Mouse (Mus musculus): Measurements from ENCODE around the gene Olfr828. TPM values are rescaled to one million over a fixed set of nuclear protein-coding genes. Genes with fewer than 3 reads are reported as not detected.

Olfr828 gene
- polyA plus RNA-seq (2012; rRNA removed) (not detected in 2 replicates), polyA plus RNA-seq (2014; fragmentation: Nextera tagmentation; extraction: Ambion mirVana) (not detected in 2 replicates)

GRCm38 (mm10) chr9:18819426-18819825, at the start of gene Olfr828:
Olfr828 (minus strand) TSS chr9:18819526.
- TF ChIP-seq POLR2A (IDR thresholded peaks at IDR 0.05; ENCODE audit: borderline replicate concordance, extremely low read depth, insufficient read depth, insufficient read length) = no peak
- Histone ChIP-seq H3K9ac (ENCODE audit: low read depth, low read length, severe bottlenecking) (no peak within 1 kb of the TSS), H3K36me3 (ENCODE audit: control insufficient read depth, insufficient read depth, low read length) (no peaks in the 10 kb centered on the region), H3K4me2 (replicated peaks; ENCODE audit: low read depth, low read length, severe bottlenecking) (no peak within 1 kb of the TSS), H3K27me3 (ENCODE audit: control insufficient read depth, insufficient read depth, low read length) (no peaks in the 10 kb centered on the region), H3K4me1 (ENCODE audit: control insufficient read depth, insufficient read depth, low read length) (no peaks in the 10 kb centered on the region), H3K9me3 (ENCODE audit: control insufficient read depth, low read length) (no peaks in the 10 kb centered on the region), H3K4me3 (replicated peaks; ENCODE audit: low read length) (no peak within 1 kb of the TSS), H3K27ac (replicated peaks; ENCODE audit: low read depth, low read length) (no peak within 1 kb of the TSS)
- ATAC-seq (ENCODE audit: low FRiP score, low read depth) (no peak), DNase-seq (ENCODE audit: low spot score) (no peak)

GRCm38 (mm10) chr9:18854633-18855032, 35.3 kb upstream of the Olfr828 start, which contains the start of gene Olfr829:
Olfr829 (plus strand) TSS chr9:18854933.
- DNase-seq (ENCODE audit: low spot score) = no peak
- H3K27ac ChIP-seq (replicated peaks; ENCODE audit: low read depth, low read length) = no peak within 1 kb of the TSS
- no peak within 1 kb of the TSS for H3K4me3 ChIP-seq (replicated peaks; ENCODE audit: low read length)
- no peaks in the 10 kb centered on the region for H3K27me3 ChIP-seq (ENCODE audit: control insufficient read depth, insufficient read depth, low read length)
- H3K36me3 ChIP-seq (ENCODE audit: control insufficient read depth, insufficient read depth, low read length) = no peaks in the 10 kb centered on the region
- H3K4me2 ChIP-seq (replicated peaks; ENCODE audit: low read depth, low read length, severe bottlenecking) = no peak within 1 kb of the TSS
- 71% methylated on average over 1 of the region's 1 CpGs for WGBS
- TF ChIP-seq POLR2A (IDR thresholded peaks at IDR 0.05; ENCODE audit: borderline replicate concordance, extremely low read depth, insufficient read depth, insufficient read length) = no peak
- no peak within 1 kb of the TSS for H3K9ac ChIP-seq (ENCODE audit: low read depth, low read length, severe bottlenecking)
- no peak for ATAC-seq (ENCODE audit: low FRiP score, low read depth)
- H3K4me1 ChIP-seq (ENCODE audit: control insufficient read depth, insufficient read depth, low read length) = no peaks in the 10 kb centered on the region
- H3K9me3 ChIP-seq (ENCODE audit: control insufficient read depth, low read length) = no peaks in the 10 kb centered on the region

DNA sequence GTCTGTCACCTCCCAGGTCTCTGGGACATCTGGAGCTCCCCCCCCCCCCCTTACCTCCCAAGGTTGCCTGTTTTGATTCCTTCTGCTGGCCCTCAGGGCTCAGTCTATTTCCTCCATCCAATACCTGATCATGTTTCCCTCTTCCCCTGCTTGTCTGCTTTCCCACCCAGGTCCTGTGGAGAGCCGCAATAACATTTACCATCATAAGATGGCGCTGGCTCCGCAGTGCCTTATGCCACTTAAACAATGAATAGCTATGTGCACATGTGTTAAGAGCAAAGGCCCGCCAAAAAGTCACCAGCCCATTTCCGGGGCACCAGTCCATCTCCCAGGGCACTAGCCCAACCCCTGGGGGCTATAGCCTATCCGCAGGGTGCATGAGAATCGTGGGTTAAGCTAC, 34.0 kb downstream of the Olfr828 start:
- ATAC-seq (ENCODE audit: low FRiP score, low read depth) = no peak
- H3K27me3 ChIP-seq (ENCODE audit: control insufficient read depth, insufficient read depth, low read length) = no peaks in the 10 kb centered on the region

GRCm38 (mm10) chr9:18779476-18779875, 39.9 kb downstream of the Olfr828 start:
- no peak for TF ChIP-seq POLR2A (IDR thresholded peaks at IDR 0.05; ENCODE audit: borderline replicate concordance, extremely low read depth, insufficient read depth, insufficient read length)
- no peak for ATAC-seq (ENCODE audit: low FRiP score, low read depth)

More for the DNA sequence above, 34.0 kb downstream of the Olfr828 start:
- Histone ChIP-seq H3K4me3 (replicated peaks; ENCODE audit: low read length) (no peak overlapping the region), H3K9ac (ENCODE audit: low read depth, low read length, severe bottlenecking) (no peak overlapping the region), H3K4me1 (ENCODE audit: control insufficient read depth, insufficient read depth, low read length) (no peaks in the 10 kb centered on the region), H3K9me3 (ENCODE audit: control insufficient read depth, low read length) (no peaks in the 10 kb centered on the region), H3K4me2 (replicated peaks; ENCODE audit: low read depth, low read length, severe bottlenecking) (no peak overlapping the region), H3K27ac (replicated peaks; ENCODE audit: low read depth, low read length) (no peak overlapping the region), H3K36me3 (ENCODE audit: control insufficient read depth, insufficient read depth, low read length) (no peaks in the 10 kb centered on the region)
- DNase-seq (ENCODE audit: low spot score) = no peak
- WGBS = 61% methylated on average over 7 of the region's 7 CpGs
- no peak for TF ChIP-seq POLR2A (IDR thresholded peaks at IDR 0.05; ENCODE audit: borderline replicate concordance, extremely low read depth, insufficient read depth, insufficient read length)

GRCm38 (mm10) chr9:18778981-18779380, 40.3 kb downstream of the Olfr828 start:
- Histone ChIP-seq H3K4me2 (replicated peaks; ENCODE audit: low read depth, low read length, severe bottlenecking) (no peak overlapping the region), H3K9ac (ENCODE audit: low read depth, low read length, severe bottlenecking) (no peak overlapping the region), H3K36me3 (ENCODE audit: control insufficient read depth, insufficient read depth, low read length) (no peaks in the 10 kb centered on the region), H3K4me3 (replicated peaks; ENCODE audit: low read length) (no peak overlapping the region), H3K27me3 (ENCODE audit: control insufficient read depth, insufficient read depth, low read length) (no peaks in the 10 kb centered on the region), H3K4me1 (ENCODE audit: control insufficient read depth, insufficient read depth, low read length) (no peaks in the 10 kb centered on the region), H3K27ac (replicated peaks; ENCODE audit: low read depth, low read length) (no peak overlapping the region), H3K9me3 (ENCODE audit: control insufficient read depth, low read length) (no peaks in the 10 kb centered on the region)
- 80% methylated on average over 1 of the region's 1 CpGs for WGBS
- DNase-seq (ENCODE audit: low spot score) = no peak
- ATAC-seq (ENCODE audit: low FRiP score, low read depth) = no peak
- TF ChIP-seq POLR2A (IDR thresholded peaks at IDR 0.05; ENCODE audit: borderline replicate concordance, extremely low read depth, insufficient read depth, insufficient read length) = no peak

More at GRCm38 (mm10) chr9:18779476-18779875, 39.9 kb downstream of the Olfr828 start:
- Histone ChIP-seq H3K27me3 (ENCODE audit: control insufficient read depth, insufficient read depth, low read length) (no peaks in the 10 kb centered on the region), H3K4me2 (replicated peaks; ENCODE audit: low read depth, low read length, severe bottlenecking) (no peak overlapping the region), H3K4me3 (replicated peaks; ENCODE audit: low read length) (no peak overlapping the region), H3K27ac (replicated peaks; ENCODE audit: low read depth, low read length) (no peak overlapping the region), H3K4me1 (ENCODE audit: control insufficient read depth, insufficient read depth, low read length) (no peaks in the 10 kb centered on the region), H3K9ac (ENCODE audit: low read depth, low read length, severe bottlenecking) (no peak overlapping the region), H3K36me3 (ENCODE audit: control insufficient read depth, insufficient read depth, low read length) (no peaks in the 10 kb centered on the region), H3K9me3 (ENCODE audit: control insufficient read depth, low read length) (no peaks in the 10 kb centered on the region)
- DNase-seq (ENCODE audit: low spot score) = no peak
- 72% methylated on average over 24 of the region's 24 CpGs for WGBS

Other genes starting within 250 kb of the Olfr828 start
- 0.59 TPM in 1 of 2 replicates, not detected in the other for gene Muc16, start 145.0 kb downstream of the Olfr828 start, polyA plus RNA-seq (2012; rRNA removed)
- not detected in 2 replicates for gene Muc16, start 145.0 kb downstream of the Olfr828 start, polyA plus RNA-seq (2014; fragmentation: Nextera tagmentation; extraction: Ambion mirVana)
- gene Olfr24, start 55.5 kb downstream of the Olfr828 start, polyA plus RNA-seq (2012; rRNA removed) = not detected in 2 replicates
- not detected in 2 replicates for gene Olfr24, start 55.5 kb downstream of the Olfr828 start, polyA plus RNA-seq (2014; fragmentation: Nextera tagmentation; extraction: Ambion mirVana)
- gene Olfr829, start 35.4 kb upstream of the Olfr828 start, polyA plus RNA-seq (2012; rRNA removed) = not detected in 2 replicates
- not detected in 2 replicates for gene Olfr829, start 35.4 kb upstream of the Olfr828 start, polyA plus RNA-seq (2014; fragmentation: Nextera tagmentation; extraction: Ambion mirVana)
- not detected in 2 replicates for gene Olfr830, start 55.2 kb upstream of the Olfr828 start, polyA plus RNA-seq (2012; rRNA removed)
- not detected in 2 replicates for gene Olfr830, start 55.2 kb upstream of the Olfr828 start, polyA plus RNA-seq (2014; fragmentation: Nextera tagmentation; extraction: Ambion mirVana)
- gene Olfr832, start 117.6 kb upstream of the Olfr828 start, polyA plus RNA-seq (2012; rRNA removed) = not detected in 2 replicates
- gene Olfr832, start 117.6 kb upstream of the Olfr828 start, polyA plus RNA-seq (2014; fragmentation: Nextera tagmentation; extraction: Ambion mirVana) = not detected in 2 replicates
- gene Olfr834, start 168.5 kb upstream of the Olfr828 start, polyA plus RNA-seq (2012; rRNA removed) = not detected in 2 replicates
- gene Olfr834, start 168.5 kb upstream of the Olfr828 start, polyA plus RNA-seq (2014; fragmentation: Nextera tagmentation; extraction: Ambion mirVana) = not detected in 2 replicates
- not detected in 2 replicates for gene Olfr835, start 213.2 kb upstream of the Olfr828 start, polyA plus RNA-seq (2012; rRNA removed)
- gene Olfr835, start 213.2 kb upstream of the Olfr828 start, polyA plus RNA-seq (2014; fragmentation: Nextera tagmentation; extraction: Ambion mirVana) = not detected in 2 replicates